Mouse (Mus musculus) embryonic fibroblast, embryonic 13.5 days (primary cell): ENCODE data around the gene Prl3a1. TPM values are rescaled to one million over a fixed set of nuclear protein-coding genes. Genes with fewer than 3 reads are reported as not detected.
A peak's percentile ranks its signal among the peaks of the same experiment; 100 is the strongest.

ENCODE experiments used
- H3K27ac ChIP-seq: 2 replicates; pipeline ENCODE4 v1.5.1; 2012; ENCODE audit warnings: low read length, control low read depth, inconsistent platforms; ENCODE audit not compliant: insufficient read depth
- H3K4me1 ChIP-seq: 2 replicates; pipeline ENCODE4 v1.6.1; 2011; ENCODE audit warnings: low read length; ENCODE audit not compliant: control insufficient read depth, insufficient read depth
- H3K4me3 ChIP-seq: 2 replicates; pipeline ENCODE4 v1.5.1; 2011; ENCODE audit warnings: mild to moderate bottlenecking, control low read depth, low read length; ENCODE audit not compliant: insufficient read depth
- CTCF ChIP-seq: IDR thresholded peaks from 2 replicates; pipeline ENCODE4 v1.5.1; 2011; ENCODE audit warnings: mild to moderate bottlenecking, control low read depth, low read length, moderate library complexity, borderline replicate concordance; ENCODE audit not compliant: insufficient read depth
- POLR2A ChIP-seq: IDR thresholded peaks from 2 replicates; pipeline ENCODE4 v1.6.1; 2011; ENCODE audit warnings: low read depth, mild to moderate bottlenecking, control low read depth, low read length, moderate library complexity
- polyA plus RNA-seq: library from polyadenylated mRNA; stranded (reverse); fragments of >200 nt; gene quantifications from 2 replicates; pipeline ENCODE4 v1.2.4, GENCODE M21; 2011; ENCODE audit warnings: low read depth; ENCODE audit not compliant: missing spikeins, insufficient read length

Gene Prl3a1
- 0.37 TPM in 1 of 2 replicates, not detected in the other for polyA plus RNA-seq

DNA sequence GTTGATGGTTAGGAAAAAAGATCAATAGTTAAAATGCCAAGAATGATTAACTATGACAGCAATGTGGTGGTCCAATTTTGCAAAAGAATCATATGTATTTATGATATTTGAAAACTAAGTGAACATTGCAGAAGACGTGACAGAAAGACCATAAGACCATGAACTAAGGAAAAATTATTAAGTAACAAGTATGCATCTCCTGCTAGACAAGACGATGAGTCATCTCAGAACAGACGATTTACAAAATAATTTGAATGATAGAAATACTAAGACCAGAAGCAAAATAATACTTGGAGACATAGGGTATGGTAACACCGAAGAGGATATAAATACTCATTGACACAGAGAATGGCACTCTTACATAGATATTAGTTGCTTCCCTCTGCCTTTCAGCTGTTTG is at the start of gene Prl3a1:
Prl3a1 (plus strand) TSS at position 301 of the 400 bp plus-strand sequence.
- TF ChIP-seq POLR2A (no peak), CTCF (no peak)
- no peak within 1 kb of the TSS for H3K27ac ChIP-seq
- no peak within 1 kb of the TSS for H3K4me3 ChIP-seq
- H3K4me1 ChIP-seq: no peaks in the 10 kb centered on the region

DNA sequence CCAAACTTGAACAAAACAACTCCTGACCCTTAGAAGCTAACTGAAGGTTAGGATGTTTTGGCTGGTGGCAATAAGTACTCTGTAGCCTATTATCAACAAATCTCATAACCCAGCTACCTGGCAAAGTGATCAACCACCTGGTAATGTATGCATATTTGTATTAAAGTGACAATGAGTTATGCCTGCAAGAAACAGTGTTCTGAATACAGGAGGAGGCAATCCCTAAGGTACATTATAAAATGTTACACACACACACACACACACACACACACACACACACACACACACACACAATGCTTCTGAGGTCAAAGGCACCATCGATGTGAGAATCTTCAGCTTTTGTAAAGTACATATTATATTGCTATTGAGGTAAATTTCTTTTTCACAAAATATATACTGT is 17.7 kb upstream of the Prl3a1 start, which contains the start of gene Prl3b1:
Prl3b1 (plus strand) TSS at position 301 of the 400 bp plus-strand sequence.
- no peaks in the 10 kb centered on the region for H3K4me1 ChIP-seq
- no peak within 1 kb of the TSS for H3K4me3 ChIP-seq
- H3K27ac ChIP-seq: no peak within 1 kb of the TSS
- TF ChIP-seq POLR2A (no peak), CTCF (no peak)

DNA sequence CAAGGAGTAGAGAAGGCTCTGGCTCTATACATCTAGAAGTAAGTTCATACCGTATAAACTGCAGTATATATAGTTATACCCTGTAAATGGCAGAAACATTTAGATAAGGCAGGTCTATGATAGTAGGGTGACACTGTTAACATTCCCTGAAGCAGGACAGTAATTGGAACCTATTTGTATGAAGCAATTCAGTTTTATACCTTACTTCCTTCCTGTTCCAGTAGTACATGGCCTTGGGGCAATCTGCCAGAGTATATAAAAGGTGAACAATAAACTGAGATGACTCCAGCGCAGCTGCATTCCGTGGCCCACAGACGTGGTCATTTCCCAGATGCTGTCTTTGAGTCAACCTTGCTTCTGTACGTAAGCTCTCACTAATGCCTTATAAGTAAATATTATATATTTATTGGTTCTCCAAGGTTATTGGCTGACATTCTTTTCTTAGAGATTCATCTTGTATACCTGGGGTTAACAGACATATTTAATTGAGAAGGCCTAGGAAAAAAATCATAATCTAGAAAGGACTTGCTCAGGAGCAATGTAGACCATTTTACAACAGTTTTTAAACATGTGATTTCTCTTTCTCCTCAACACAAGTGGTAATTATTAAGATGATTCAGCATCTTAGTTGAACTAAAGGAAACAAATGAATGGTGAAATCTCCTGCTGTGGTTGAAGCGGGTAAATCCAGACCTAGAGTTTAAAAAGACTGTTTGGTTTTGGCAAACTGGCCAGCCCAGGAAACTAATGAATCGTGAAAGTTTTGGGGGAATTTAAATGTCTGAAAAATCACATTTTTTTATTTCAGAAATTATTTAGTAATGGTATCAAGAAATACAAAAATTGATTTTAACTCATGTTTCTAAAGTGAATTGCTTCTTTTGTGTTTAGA is 53.3 kb downstream of the Prl3a1 start, which contains the start of gene Prl6a1:
Prl6a1 (plus strand) TSS at position 294 of the 892 bp plus-strand sequence.
- Histone ChIP-seq H3K27ac (peak within 1 kb of the TSS; percentile 34; the same call in 1 of the 2 replicates), H3K4me3 (no peak within 1 kb of the TSS), H3K4me1 (no peaks in the 10 kb centered on the region)
- no peak for TF ChIP-seq CTCF
- TF ChIP-seq POLR2A: no peak

Other genes starting within 250 kb of the Prl3a1 start
- not detected in 2 replicates for gene Prl, start 201.9 kb upstream of the Prl3a1 start, polyA plus RNA-seq
- not detected in 2 replicates for gene Prl3d1, start 165.2 kb upstream of the Prl3a1 start, polyA plus RNA-seq
- not detected in 2 replicates for gene Prl3d2, start 137.7 kb upstream of the Prl3a1 start, polyA plus RNA-seq
- gene Prl3d3, start 102.6 kb upstream of the Prl3a1 start, polyA plus RNA-seq: not detected in 2 replicates
- gene Prl3c1, start 62.8 kb upstream of the Prl3a1 start, polyA plus RNA-seq: not detected in 2 replicates
- not detected in 2 replicates for gene Prl3b1, start 17.6 kb upstream of the Prl3a1 start, polyA plus RNA-seq
- gene Prl6a1, start 53.2 kb downstream of the Prl3a1 start, polyA plus RNA-seq: not detected in 2 replicates
- not detected in 2 replicates for gene Prl8a2, start 86.2 kb downstream of the Prl3a1 start, polyA plus RNA-seq
- gene Prl2b1, start 131.4 kb downstream of the Prl3a1 start, polyA plus RNA-seq: not detected in 2 replicates
- gene Prl8a6, start 179.3 kb downstream of the Prl3a1 start, polyA plus RNA-seq: not detected in 2 replicates